Mouse (Mus musculus) MEL (cell line): ENCODE measurements around the gene Hsd17b12. TPM values are rescaled to one million over a fixed set of nuclear protein-coding genes. Genes with fewer than 3 reads are reported as not detected.

Experiments used
- DNase-seq: peaks from one replicate; pipeline ENCODE4 v3.0.0; 2011; ENCODE audit warnings: low read depth, low spot score
- H3K27ac ChIP-seq: 2 replicates; pipeline ENCODE4 v1.5.1; 2012; ENCODE audit warnings: low read depth, mild to moderate bottlenecking, control low read depth, low read length, moderate library complexity; ENCODE audit not compliant: control insufficient read depth
- H3K27me3 ChIP-seq, 2 experiments: fragments of 150-350 bp in 1 of 2; sonication (generic) in 1 of 2; 2 replicates each; pipeline ENCODE4 v1.6.1; 2012; ENCODE audit warnings: low read length in 2 of 2, mild to moderate bottlenecking in 2 of 2, improper control_type of control experiment in 1 of 2, moderate library complexity in 1 of 2; ENCODE audit not compliant: insufficient read depth in 2 of 2, control insufficient read depth in 1 of 2
- H3K36me3 ChIP-seq, 2 experiments: 2 replicates each; pipeline ENCODE4 v1.6.1; 2012 to 2014; ENCODE audit warnings: low read length in 2 of 2, improper control_type of control experiment in 1 of 2, inconsistent platforms in 1 of 2, mild to moderate bottlenecking in 1 of 2; ENCODE audit not compliant: insufficient read depth in 2 of 2, control insufficient read depth in 1 of 2
- H3K4me1 ChIP-seq, 2 experiments: fragments of 150-350 bp in 1 of 2; sonication (generic) in 1 of 2; 2 replicates each; pipeline ENCODE4 v1.6.1; 2012; ENCODE audit warnings: low read length in 2 of 2, improper control_type of control experiment in 1 of 2, mild to moderate bottlenecking in 1 of 2; ENCODE audit not compliant: insufficient read depth in 2 of 2, control insufficient read depth in 1 of 2
- H3K4me3 ChIP-seq, 2 experiments: fragments of 150-350 bp in 1 of 2; sonication (generic) in 1 of 2; 2 replicates each; pipeline ENCODE4 v1.5.1; 2012; ENCODE audit warnings: low read depth in 2 of 2, low read length in 2 of 2, mild to moderate bottlenecking in 2 of 2, moderate library complexity in 2 of 2, control low read depth in 1 of 2, improper control_type of control experiment in 1 of 2; ENCODE audit not compliant: control insufficient read depth in 1 of 2, insufficient read depth in 1 of 2
- H3K79me2 ChIP-seq: 2 replicates; pipeline ENCODE4 v1.6.1; 2012; ENCODE audit warnings: mild to moderate bottlenecking, low read length, moderate library complexity; ENCODE audit not compliant: control insufficient read depth, poor library complexity, insufficient read depth
- H3K9ac ChIP-seq: 2 replicates; pipeline ENCODE4 v1.6.1; 2012; ENCODE audit warnings: low read depth, mild to moderate bottlenecking, control low read depth, low read length, moderate library complexity; ENCODE audit not compliant: control insufficient read depth, poor library complexity, severe bottlenecking
- H3K9me3 ChIP-seq: fragments of 150-350 bp; sonication (generic); replicated peaks from 2 replicates; pipeline ENCODE4 v1.6.1; 2012; ENCODE audit warnings: mild to moderate bottlenecking, low read length, improper control_type of control experiment, moderate library complexity; ENCODE audit not compliant: insufficient read depth
- ELF1 ChIP-seq: IDR thresholded peaks from 2 replicates; pipeline ENCODE4 v1.6.1; 2014; ENCODE audit warnings: low read depth, mild to moderate bottlenecking, inconsistent platforms, low read length, improper control_type of control experiment, moderate library complexity
- EP300 ChIP-seq, 2 experiments: IDR thresholded peaks; 2 replicates each; pipeline ENCODE4 v1.6.1; 2011; ENCODE audit warnings: improper control_type of control experiment in 2 of 2, low read length in 2 of 2, low read depth in 1 of 2, mild to moderate bottlenecking in 1 of 2
- ETS1 ChIP-seq: IDR thresholded peaks from 2 replicates; pipeline ENCODE4 v1.6.1; 2012; ENCODE audit warnings: low read depth, mild to moderate bottlenecking, inconsistent platforms, low read length, improper control_type of control experiment, moderate library complexity
- HCFC1 ChIP-seq: IDR thresholded peaks from 2 replicates; pipeline ENCODE4 v1.6.1; 2012; ENCODE audit warnings: low read depth, mild to moderate bottlenecking, inconsistent platforms, low read length, improper control_type of control experiment, moderate library complexity
- JUND ChIP-seq: IDR thresholded peaks from 2 replicates; pipeline ENCODE4 v1.6.1; 2011; ENCODE audit warnings: low read depth, mild to moderate bottlenecking, improper control_type of control experiment, low read length
- KAT2A ChIP-seq: conservative IDR thresholded peaks from 2 replicates; pipeline ENCODE4 v1.6.1; 2012; ENCODE audit warnings: low read depth, low read length, improper control_type of control experiment, inconsistent platforms
- MAFK ChIP-seq: IDR thresholded peaks from 2 replicates; pipeline ENCODE4 v1.6.1; 2011; ENCODE audit warnings: low read depth, mild to moderate bottlenecking, low read length, improper control_type of control experiment, borderline replicate concordance
- MAX ChIP-seq: IDR thresholded peaks from 2 replicates; pipeline ENCODE4 v1.6.1; 2011; ENCODE audit warnings: low read length, improper control_type of control experiment
- MXI1 ChIP-seq: IDR thresholded peaks from 2 replicates; pipeline ENCODE4 v1.6.1; 2011; ENCODE audit warnings: mild to moderate bottlenecking, low read depth, low read length, improper control_type of control experiment
- NELFE ChIP-seq: IDR thresholded peaks from 2 replicates; pipeline ENCODE4 v1.6.1; 2011; ENCODE audit warnings: low read depth, low read length, improper control_type of control experiment
- NRF1 ChIP-seq: IDR thresholded peaks from 2 replicates; pipeline ENCODE4 v1.6.1; 2014; ENCODE audit warnings: low read depth, mild to moderate bottlenecking, inconsistent platforms, low read length, improper control_type of control experiment, moderate library complexity; ENCODE audit not compliant: poor library complexity, insufficient read depth, severe bottlenecking
- RCOR1 ChIP-seq: IDR thresholded peaks from 2 replicates; pipeline ENCODE4 v1.6.1; 2012; ENCODE audit warnings: low read depth, mild to moderate bottlenecking, inconsistent platforms, low read length, improper control_type of control experiment
- TAL1 ChIP-seq: IDR thresholded peaks from 2 replicates; pipeline ENCODE4 v1.6.1; 2012; ENCODE audit warnings: mild to moderate bottlenecking, inconsistent platforms, low read length, moderate library complexity, mixed read lengths
- TBP ChIP-seq: IDR thresholded peaks from 2 replicates; pipeline ENCODE4 v1.8.0; 2011; ENCODE audit warnings: low read depth, low read length, improper control_type of control experiment
- UBTF ChIP-seq: IDR thresholded peaks from 2 replicates; pipeline ENCODE4 v1.6.1; 2012; ENCODE audit warnings: low read depth, mild to moderate bottlenecking, inconsistent platforms, low read length, improper control_type of control experiment, moderate library complexity, borderline replicate concordance; ENCODE audit not compliant: insufficient read depth
- USF1 ChIP-seq: IDR thresholded peaks from 2 replicates; pipeline ENCODE4 v1.6.1; 2014; ENCODE audit warnings: low read depth, mild to moderate bottlenecking, inconsistent platforms, low read length, improper control_type of control experiment, moderate library complexity
- ZKSCAN1 ChIP-seq: IDR thresholded peaks from 2 replicates; pipeline ENCODE4 v1.6.1; 2012; ENCODE audit warnings: low read depth, mild to moderate bottlenecking, inconsistent platforms, low read length, improper control_type of control experiment, moderate library complexity
- ZNF384 ChIP-seq: IDR thresholded peaks from 2 replicates; pipeline ENCODE4 v1.6.1; 2012; ENCODE audit warnings: low read depth, mild to moderate bottlenecking, inconsistent platforms, low read length, improper control_type of control experiment
- polyA plus RNA-seq, 2 experiments: library from polyadenylated mRNA; stranded (reverse) in 1 of 2; unstranded in 1 of 2; fragments of >175 nt in 1 of 2; fragments of >200 nt in 1 of 2; gene quantifications; 2 replicates each; pipeline versions ENCODE4 v1.2.1 to v1.2.4; 2012; ENCODE audit warnings: low replicate concordance in 2 of 2, low read depth in 1 of 2; ENCODE audit not compliant: insufficient read length in 2 of 2, insufficient read depth in 1 of 2, missing spikeins in 1 of 2
- total RNA-seq: library from RNA; depleted of rRNA; stranded (reverse); fragments of 300-350 nt; gene quantifications from 2 replicates; pipeline ENCODE4 v1.2.3, GENCODE M21; 2012

Gene Hsd17b12
- total and polyA plus RNA-seq, 3 experiments: 83.5 to 148 (median 94.6) TPM

DNA sequence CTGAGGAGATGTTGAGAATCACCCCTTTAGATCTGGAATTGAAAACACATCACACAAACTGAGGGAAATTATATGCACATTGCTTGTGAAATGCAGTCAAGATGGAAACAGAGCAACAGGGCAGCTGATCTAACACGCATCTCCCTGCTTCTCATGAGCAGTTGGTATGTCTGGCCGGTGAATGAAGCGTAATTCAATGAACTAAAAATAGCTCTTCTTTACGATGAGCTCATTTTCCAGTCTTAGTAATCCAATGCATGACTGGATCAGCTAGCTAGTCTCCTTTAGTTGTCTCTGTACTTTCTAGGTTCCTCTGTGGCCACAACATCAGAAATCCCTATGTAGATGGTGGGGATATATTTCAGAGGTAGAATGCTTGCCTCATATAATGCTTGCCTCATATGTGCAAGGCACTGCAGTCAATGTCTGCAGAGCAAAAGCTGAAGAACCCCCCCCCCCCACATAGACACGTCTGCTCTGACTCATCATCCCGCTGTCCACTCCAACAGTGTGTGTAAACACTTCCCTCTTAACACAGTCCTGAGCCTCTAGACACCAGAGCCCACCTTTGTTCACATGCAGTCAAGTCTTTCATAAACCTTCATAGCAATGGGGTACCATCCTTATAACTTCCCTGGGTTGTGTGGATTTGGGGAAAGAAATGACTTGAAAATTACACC lies 112.2 kb downstream of the Hsd17b12 start:
- DNase-seq: no peak
- Histone ChIP-seq H3K36me3 (peaks cover 0 to 2% of the 10 kb centered on the region in 2 experiments; a peak in 2 of 4 replicates), H3K9ac (no peak overlapping the region)

DNA sequence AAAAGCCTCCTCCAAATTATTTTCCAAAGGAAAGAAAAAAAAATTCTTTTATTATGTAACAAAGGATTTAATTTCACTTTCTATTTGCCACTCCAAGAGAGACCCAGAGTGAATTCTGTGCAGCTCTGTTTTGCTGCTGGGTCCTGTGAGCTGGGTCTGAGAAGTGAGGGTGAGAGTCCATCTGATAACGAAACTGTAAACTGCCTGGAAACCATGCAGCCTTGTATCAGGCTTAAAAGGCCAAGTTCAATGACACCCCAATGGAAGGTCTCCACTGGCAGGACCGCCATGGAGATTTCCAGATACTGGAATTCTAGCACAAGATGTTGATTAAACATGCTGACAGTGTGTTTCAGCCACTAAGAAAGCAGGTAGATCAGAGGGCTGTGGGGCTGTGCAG lies 113.6 kb downstream of the Hsd17b12 start:
- Histone ChIP-seq H3K9ac (no peak overlapping the region), H3K4me3 (no peak overlapping the region), H3K27me3 (no peaks in the 10 kb centered on the region), H3K79me2 (no peaks in the 10 kb centered on the region), H3K36me3 (peaks cover 0 to 5% of the 10 kb centered on the region in 2 experiments; a peak in 2 of 4 replicates), H3K4me1 (no peaks in the 10 kb centered on the region), H3K27ac (no peak overlapping the region), H3K9me3 (no peaks in the 10 kb centered on the region)
- no peak for TF ChIP-seq RCOR1
- TF ChIP-seq ELF1: no peak
- TF ChIP-seq HCFC1: no peak
- no peak for TF ChIP-seq ETS1
- no peak for TF ChIP-seq UBTF
- TF ChIP-seq MXI1: no peak
- no peak for TF ChIP-seq TBP
- no peak for TF ChIP-seq MAFK
- TF ChIP-seq JUND: no peak
- TF ChIP-seq NRF1: no peak
- no peak for TF ChIP-seq EP300 (IDR thresholded peaks at IDR 0.05; ENCODE audit: low read depth in 1 of 2, low read length in 2 of 2)
- no peak for TF ChIP-seq TAL1
- TF ChIP-seq NELFE: no peak
- no peak for TF ChIP-seq ZKSCAN1
- no peak for DNase-seq

More for the DNA sequence above, 112.2 kb downstream of the Hsd17b12 start:
- Histone ChIP-seq H3K9me3 (no peaks in the 10 kb centered on the region), H3K27me3 (no peaks in the 10 kb centered on the region), H3K4me3 (no peak overlapping the region), H3K79me2 (no peaks in the 10 kb centered on the region), H3K27ac (no peak overlapping the region), H3K4me1 (no peaks in the 10 kb centered on the region)
- TF ChIP-seq ZNF384: no peak
- TF ChIP-seq TAL1: no peak
- TF ChIP-seq MAX: no peak
- no peak for TF ChIP-seq USF1
- TF ChIP-seq KAT2A: no peak
